Mouse (Mus musculus) limb, embryonic 14.5 days (tissue): ENCODE data around the gene Apip. TPM values are rescaled to one million over a fixed set of nuclear protein-coding genes. Genes with fewer than 3 reads are reported as not detected.

ENCODE experiments used
- ATAC-seq: fragments of 200-750 bp; cut with Nextera tagmentation; 2 replicates; pipeline ENCODE4 v1.8.0; 2017; ENCODE audit warnings: low read depth, moderate number of reproducible peaks, moderate TSS enrichment; ENCODE audit not compliant: low FRiP score
- DNase-seq: peaks from one replicate; pipeline ENCODE4 v3.0.0-alpha.2; 2015; ENCODE audit warnings: low spot score
- H3K27ac ChIP-seq: fragments of 300-500 bp; sonication (generic); replicated peaks from 2 replicates; pipeline ENCODE4 v1.5.1; 2014; ENCODE audit warnings: low read depth, mild to moderate bottlenecking, low read length, moderate library complexity, mixed read lengths
- H3K27me3 ChIP-seq: fragments of 300-500 bp; sonication (generic); 2 replicates; pipeline ENCODE4 v1.6.1; 2014; ENCODE audit warnings: low read length, mixed read lengths; ENCODE audit not compliant: control insufficient read depth, insufficient read depth
- H3K36me3 ChIP-seq: fragments of 300-500 bp; sonication (generic); 2 replicates; pipeline ENCODE4 v1.6.1; 2014; ENCODE audit warnings: mild to moderate bottlenecking, low read length, moderate library complexity, mixed read lengths; ENCODE audit not compliant: control insufficient read depth, insufficient read depth
- H3K4me1 ChIP-seq: fragments of 300-500 bp; sonication (generic); 2 replicates; pipeline ENCODE4 v1.6.1; 2014; ENCODE audit warnings: antibody characterized with exemption, low read length, mixed read lengths; ENCODE audit not compliant: control insufficient read depth, insufficient read depth
- H3K4me2 ChIP-seq: fragments of 300-500 bp; sonication (generic); replicated peaks from 2 replicates; pipeline ENCODE4 v1.6.1; 2014; ENCODE audit warnings: low read depth, mild to moderate bottlenecking, low read length, moderate library complexity; ENCODE audit not compliant: severe bottlenecking
- H3K4me3 ChIP-seq: fragments of 300-500 bp; sonication (generic); replicated peaks from 2 replicates; pipeline ENCODE4 v1.5.1; 2014; ENCODE audit warnings: low read length
- H3K9ac ChIP-seq: fragments of 300-500 bp; sonication (generic); 2 replicates; pipeline ENCODE4 v1.6.1; 2014; ENCODE audit warnings: mild to moderate bottlenecking, low read depth, low read length, moderate library complexity; ENCODE audit not compliant: severe bottlenecking
- H3K9me3 ChIP-seq: fragments of 300-500 bp; sonication (generic); 2 replicates; pipeline ENCODE4 v1.6.1; 2016; ENCODE audit warnings: low read length; ENCODE audit not compliant: control insufficient read depth
- POLR2A ChIP-seq: fragments of 200-500 bp; IDR thresholded peaks from 2 replicates; pipeline ENCODE4 v1.8.0; 2012; ENCODE audit warnings: inconsistent platforms, mild to moderate bottlenecking, moderate library complexity, borderline replicate concordance; ENCODE audit not compliant: insufficient read depth, insufficient read length; ENCODE audit errors: extremely low read depth
- WGBS: fragments of 180-500 bp; shearing (Covaris S2); extraction: QIAGEN DNeasy Blood & Tissue Kit; methylation state at CpG from one replicate; pipeline ENCODE4 v1.1.7; 2014; 5-methylcytosine and 5-hydroxymethylcytosine counted together
- polyA plus RNA-seq, 2 experiments: library from polyadenylated mRNA; depleted of rRNA in 1 of 2; stranded (reverse) in 1 of 2; unstranded in 1 of 2; fragments of >200 nt; fragmentation: Nextera tagmentation in 1 of 2; extraction: Ambion mirVana in 1 of 2; gene quantifications; 2 replicates each; pipeline versions ENCODE4 v1.2.1 to v1.2.3; 2012 to 2014

Apip gene
- polyA plus RNA-seq, 2 experiments, result 57.8 to 80.4 TPM

- no peaks in the 10 kb centered on the region for H3K4me1 ChIP-seq
- no peaks in the 10 kb centered on the region for H3K9me3 ChIP-seq
- DNase-seq (no peak), ATAC-seq (no peak)
- H3K4me3 ChIP-seq, result no peak overlapping the region
- H3K27ac ChIP-seq, result no peak overlapping the region
- no peak for TF ChIP-seq POLR2A
- no peak overlapping the region for H3K9ac ChIP-seq
- no peaks in the 10 kb centered on the region for H3K27me3 ChIP-seq
- no peak overlapping the region for H3K4me2 ChIP-seq
- H3K36me3 ChIP-seq, result peaks cover 4% of the 10 kb centered on the region; the same call in 1 of the 2 replicates
- WGBS, result 44% methylated on average over 7 of the region's 7 CpGs
These were observed 9.4 kb downstream of the Apip start for GRCm38 (mm10) chr2:103082853-103083252.

- no peak for ATAC-seq
These were observed 11.0 kb downstream of the Apip start for GRCm38 (mm10) chr2:103084451-103084850.

GRCm38 (mm10) chr2:103085633-103086032, 12.2 kb downstream of the Apip start:
- no peak for ATAC-seq
- WGBS, result 75% methylated on average over 10 of the region's 10 CpGs
- TF ChIP-seq POLR2A, result no peak

More at GRCm38 (mm10) chr2:103084451-103084850, 11.0 kb downstream of the Apip start:
- WGBS, result 48% methylated on average over 5 of the region's 5 CpGs
- Histone ChIP-seq H3K36me3 (peaks cover 14% of the 10 kb centered on the region), H3K4me3 (no peak overlapping the region), H3K4me1 (no peaks in the 10 kb centered on the region), H3K9me3 (no peaks in the 10 kb centered on the region), H3K27me3 (no peaks in the 10 kb centered on the region), H3K9ac (no peak overlapping the region), H3K27ac (no peak overlapping the region), H3K4me2 (no peak overlapping the region)
- DNase-seq, result no peak
- TF ChIP-seq POLR2A, result no peak

GRCm38 (mm10) chr2:103086432-103086831, 13.0 kb downstream of the Apip start:
- H3K9me3 ChIP-seq, result no peaks in the 10 kb centered on the region
- no peak overlapping the region for H3K27ac ChIP-seq
- DNase-seq (peak; percentile 77), ATAC-seq (no peak)
- 7% methylated on average over 1 of the region's 1 CpGs for WGBS
- no peak overlapping the region for H3K4me3 ChIP-seq
- no peaks in the 10 kb centered on the region for H3K4me1 ChIP-seq
- no peak overlapping the region for H3K4me2 ChIP-seq
- H3K27me3 ChIP-seq, result no peaks in the 10 kb centered on the region
- H3K36me3 ChIP-seq, result peaks cover 24% of the 10 kb centered on the region
- H3K9ac ChIP-seq, result no peak overlapping the region
- no peak for TF ChIP-seq POLR2A

More at GRCm38 (mm10) chr2:103085633-103086032, 12.2 kb downstream of the Apip start:
- DNase-seq, result no peak
- Histone ChIP-seq H3K36me3 (peaks cover 21% of the 10 kb centered on the region), H3K4me3 (no peak overlapping the region), H3K27ac (no peak overlapping the region), H3K9me3 (no peaks in the 10 kb centered on the region), H3K27me3 (no peaks in the 10 kb centered on the region), H3K4me1 (no peaks in the 10 kb centered on the region), H3K4me2 (no peak overlapping the region), H3K9ac (no peak overlapping the region)

GRCm38 (mm10) chr2:103088099-103088498, 14.6 kb downstream of the Apip start:
- no peak overlapping the region for H3K4me2 ChIP-seq
- no peak for DNase-seq
- no peaks in the 10 kb centered on the region for H3K27me3 ChIP-seq
- H3K4me3 ChIP-seq, result no peak overlapping the region
- no peak overlapping the region for H3K27ac ChIP-seq
- no peaks in the 10 kb centered on the region for H3K9me3 ChIP-seq
- 91% methylated on average over 4 of the region's 4 CpGs for WGBS
- H3K9ac ChIP-seq, result no peak overlapping the region
- no peak for ATAC-seq
- peaks cover 26% of the 10 kb centered on the region for H3K36me3 ChIP-seq
- H3K4me1 ChIP-seq, result no peaks in the 10 kb centered on the region
- no peak for TF ChIP-seq POLR2A

GRCm38 (mm10) chr2:103089521-103089920, 16.0 kb downstream of the Apip start:
- H3K9ac ChIP-seq, result no peak overlapping the region
- 85% methylated on average over 6 of the region's 6 CpGs for WGBS
- DNase-seq (no peak), ATAC-seq (no peak)
- H3K36me3 ChIP-seq, result peaks cover 34% of the 10 kb centered on the region
- H3K4me3 ChIP-seq, result no peak overlapping the region
- TF ChIP-seq POLR2A, result no peak
- H3K27ac ChIP-seq, result no peak overlapping the region
- H3K9me3 ChIP-seq, result no peaks in the 10 kb centered on the region
- H3K27me3 ChIP-seq, result no peaks in the 10 kb centered on the region
- no peaks in the 10 kb centered on the region for H3K4me1 ChIP-seq
- no peak overlapping the region for H3K4me2 ChIP-seq
